Mouse (Mus musculus): Measurements from ENCODE around the gene E330034G19Rik. TPM values are rescaled to one million over a fixed set of nuclear protein-coding genes. Genes with fewer than 3 reads are reported as not detected.

The E330034G19Rik gene
- polyA plus RNA-seq, 1 experiment from 2014 or later = not detected

Other genes with a start within 250 kb of the E330034G19Rik start
- gene Dlg5, start 47.3 kb upstream of the E330034G19Rik start, polyA plus RNA-seq (2015; fragmentation: Nextera tagmentation; extraction: Ambion mirVana) = 18.8 and 19.4 TPM in 2 replicates
- gene Polr3a, start 193.8 kb downstream of the E330034G19Rik start, polyA plus RNA-seq (2015; fragmentation: Nextera tagmentation; extraction: Ambion mirVana) = 21.1 and 23.0 TPM in 2 replicates
- 677 and 688 TPM in 2 replicates for gene Rps24, start 193.9 kb downstream of the E330034G19Rik start, polyA plus RNA-seq (2015; fragmentation: Nextera tagmentation; extraction: Ambion mirVana)